Mouse (Mus musculus) heart, embryonic 15.5 days (tissue): ENCODE measurements around the gene Naa50. TPM values are rescaled to one million over a fixed set of nuclear protein-coding genes. Genes with fewer than 3 reads are reported as not detected.
A peak's percentile ranks its signal among the peaks of the same experiment; 100 is the strongest.

Experiments used
- ATAC-seq: fragments of 200-750 bp; cut with Nextera tagmentation; replicated peaks from 2 replicates; pipeline ENCODE4 v1.8.0; 2017; ENCODE audit warnings: low read depth, moderate TSS enrichment; ENCODE audit not compliant: insufficient number of reproducible peaks, insufficient read depth, low FRiP score
- H3K27ac ChIP-seq: fragments of 300-500 bp; sonication (generic); 2 replicates; pipeline ENCODE4 v1.5.1; 2015; ENCODE audit warnings: mild to moderate bottlenecking, inconsistent platforms
- H3K27me3 ChIP-seq: fragments of 300-500 bp; sonication (generic); 2 replicates; pipeline ENCODE4 v1.6.1; 2015; ENCODE audit warnings: inconsistent platforms
- H3K36me3 ChIP-seq: fragments of 300-500 bp; sonication (generic); 2 replicates; pipeline ENCODE4 v1.6.1; 2015; ENCODE audit warnings: mild to moderate bottlenecking, inconsistent platforms
- H3K4me1 ChIP-seq: fragments of 300-500 bp; sonication (generic); replicated peaks from 2 replicates; pipeline ENCODE4 v1.6.1; 2015; ENCODE audit warnings: inconsistent platforms
- H3K4me2 ChIP-seq: fragments of 300-500 bp; sonication (generic); 2 replicates; pipeline ENCODE4 v1.6.1; 2015; ENCODE audit warnings: inconsistent platforms, mild to moderate bottlenecking, moderate library complexity
- H3K4me3 ChIP-seq: fragments of 300-500 bp; sonication (generic); 2 replicates; pipeline ENCODE4 v1.5.1; 2015; ENCODE audit warnings: mild to moderate bottlenecking, inconsistent platforms
- H3K9ac ChIP-seq: fragments of 300-500 bp; sonication (generic); 2 replicates; pipeline ENCODE4 v1.6.1; 2015; ENCODE audit warnings: mild to moderate bottlenecking, inconsistent platforms
- H3K9me3 ChIP-seq: fragments of 300-500 bp; sonication (generic); replicated peaks from 2 replicates; pipeline ENCODE4 v1.6.1; 2016; ENCODE audit warnings: inconsistent platforms
- WGBS: fragments of 180-500 bp; shearing (Covaris S2); methylation state at CpG from one replicate; pipeline ENCODE4 v1.1.7; 2015; ENCODE audit warnings: mixed read lengths; 5-methylcytosine and 5-hydroxymethylcytosine counted together
- polyA plus RNA-seq: library from polyadenylated mRNA; unstranded; fragments of >200 nt; fragmentation: Nextera tagmentation; extraction: Ambion mirVana; gene quantifications from 2 replicates; pipeline ENCODE4 v1.2.1, GENCODE M21; 2015

The Naa50 gene
- polyA plus RNA-seq, 1 experiment from 2014 or later = 72.0 TPM

DNA sequence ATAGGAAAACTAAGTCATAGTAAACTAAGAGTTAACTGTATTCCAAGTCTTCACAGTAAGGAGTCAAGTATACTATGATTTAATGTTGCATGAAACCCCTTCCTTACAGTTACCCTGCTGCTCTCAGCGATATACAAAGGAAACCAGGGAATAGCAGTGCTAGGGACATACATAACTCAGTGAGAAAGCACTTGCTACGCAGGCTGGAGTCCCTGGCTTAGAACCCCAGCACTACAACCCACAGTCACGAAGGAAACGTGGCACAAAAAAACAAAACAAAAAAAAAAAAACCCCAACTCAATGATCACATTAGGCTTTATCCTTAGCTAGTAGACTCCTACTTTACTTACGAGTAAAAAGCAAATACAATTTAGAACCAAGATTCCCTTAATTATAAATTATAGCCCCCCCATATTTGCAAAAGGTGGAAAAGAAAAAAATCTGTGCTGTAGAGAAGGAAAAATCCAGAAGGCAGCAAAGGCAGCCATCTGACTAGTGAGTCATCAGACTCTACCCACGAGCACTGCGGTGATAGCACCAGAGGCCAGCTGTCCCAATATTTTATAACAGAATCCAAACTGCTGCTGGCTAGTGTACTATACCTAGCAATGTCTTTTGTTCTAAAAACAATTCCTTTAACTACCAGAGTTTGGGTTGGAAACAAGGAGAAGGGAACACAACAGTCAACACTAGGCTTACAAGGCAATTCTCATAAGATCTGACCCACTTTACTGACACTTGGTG, 16.5 kb upstream of the Naa50 start:
- no peak overlapping the region for H3K4me2 ChIP-seq
- ATAC-seq = no peak
- no peak overlapping the region for H3K4me3 ChIP-seq
- 76% methylated on average over 7 of the region's 7 CpGs for WGBS
- no peaks in the 10 kb centered on the region for H3K27me3 ChIP-seq
- H3K4me1 ChIP-seq = no peaks in the 10 kb centered on the region; the same call in none of the 2 replicates
- H3K36me3 ChIP-seq = no peaks in the 10 kb centered on the region
- H3K9me3 ChIP-seq = no peaks in the 10 kb centered on the region
- H3K27ac ChIP-seq = no peak overlapping the region
- no peak overlapping the region for H3K9ac ChIP-seq

DNA sequence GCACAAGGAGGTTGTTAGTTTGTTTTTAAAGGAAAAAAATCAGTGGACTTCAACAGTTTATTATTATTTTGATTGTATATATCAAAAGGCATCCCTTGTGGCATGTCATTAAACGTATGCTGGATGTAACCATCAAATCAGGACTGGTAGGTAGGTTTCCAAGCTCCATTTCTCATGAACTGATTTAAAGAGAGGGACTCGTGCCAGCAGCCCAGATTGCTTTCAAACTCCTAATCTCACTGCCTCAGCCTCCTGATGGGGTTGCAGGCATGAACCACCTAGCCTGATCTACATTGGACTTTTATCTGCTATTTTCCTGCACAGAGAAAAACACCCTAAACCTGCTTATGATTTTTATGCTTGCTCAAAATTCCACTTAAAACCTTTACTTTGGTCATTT, 15.8 kb upstream of the Naa50 start:
- H3K27me3 ChIP-seq = no peaks in the 10 kb centered on the region
- H3K27ac ChIP-seq = no peak overlapping the region
- no peaks in the 10 kb centered on the region for H3K36me3 ChIP-seq
- H3K4me1 ChIP-seq = no peaks in the 10 kb centered on the region; the same call in 1 of the 2 replicates
- H3K9ac ChIP-seq = no peak overlapping the region
- ATAC-seq = no peak
- no peak overlapping the region for H3K4me2 ChIP-seq
- no peak overlapping the region for H3K4me3 ChIP-seq
- WGBS = 75% methylated on average over 2 of the region's 2 CpGs
- no peaks in the 10 kb centered on the region for H3K9me3 ChIP-seq

GRCm38 (mm10) chr16:44124713-44125112, 14.9 kb upstream of the Naa50 start:
- no peak for ATAC-seq
- Histone ChIP-seq H3K4me1 (no peaks in the 10 kb centered on the region; the same call in 1 of the 2 replicates), H3K27me3 (no peaks in the 10 kb centered on the region), H3K4me2 (no peak overlapping the region), H3K4me3 (no peak overlapping the region), H3K9me3 (no peaks in the 10 kb centered on the region), H3K36me3 (no peaks in the 10 kb centered on the region), H3K27ac (no peak overlapping the region), H3K9ac (no peak overlapping the region)
- WGBS = 65% methylated on average over 1 of the region's 1 CpGs

DNA sequence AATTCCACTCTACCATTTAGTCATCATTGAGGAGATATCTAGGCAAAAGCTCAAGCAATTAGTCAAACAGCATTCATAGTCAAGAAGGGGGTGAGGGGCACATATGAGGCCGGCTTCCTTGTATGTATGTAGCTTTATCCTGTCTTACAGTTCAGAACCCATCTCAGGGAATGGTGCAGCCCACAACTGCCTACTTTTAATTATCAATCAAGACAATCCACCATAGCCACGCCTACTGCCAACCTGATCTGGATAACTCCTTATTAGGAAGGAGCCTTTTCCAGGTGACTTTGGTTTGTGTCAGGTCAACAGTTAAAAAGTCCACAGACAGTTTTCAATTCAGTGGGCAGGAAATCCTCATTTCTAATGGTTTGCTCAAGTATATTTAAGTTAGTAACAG, 14.2 kb upstream of the Naa50 start:
- Histone ChIP-seq H3K36me3 (no peaks in the 10 kb centered on the region), H3K9ac (no peak overlapping the region), H3K27ac (no peak overlapping the region), H3K9me3 (no peaks in the 10 kb centered on the region), H3K4me1 (no peaks in the 10 kb centered on the region; the same call in 1 of the 2 replicates), H3K4me3 (no peak overlapping the region), H3K4me2 (no peak overlapping the region), H3K27me3 (no peaks in the 10 kb centered on the region)
- 85% methylated on average over 2 of the region's 2 CpGs for WGBS
- ATAC-seq = no peak

- ATAC-seq = no peak
- WGBS = 54% methylated on average over 4 of the region's 4 CpGs
- no peaks in the 10 kb centered on the region for H3K36me3 ChIP-seq
- no peak overlapping the region for H3K9ac ChIP-seq
- H3K4me3 ChIP-seq = no peak overlapping the region
- H3K27me3 ChIP-seq = no peaks in the 10 kb centered on the region
- no peaks in the 10 kb centered on the region; the same call in 1 of the 2 replicates for H3K4me1 ChIP-seq
- H3K4me2 ChIP-seq = no peak overlapping the region
- no peaks in the 10 kb centered on the region for H3K9me3 ChIP-seq
- H3K27ac ChIP-seq = no peak overlapping the region
Measured at GRCm38 (mm10) chr16:44126437-44126836, 13.2 kb upstream of the Naa50 start.

- no peak for ATAC-seq
- Histone ChIP-seq H3K27me3 (no peaks in the 10 kb centered on the region), H3K9me3 (no peaks in the 10 kb centered on the region), H3K9ac (no peak overlapping the region), H3K4me3 (no peak overlapping the region), H3K36me3 (no peaks in the 10 kb centered on the region), H3K4me2 (no peak overlapping the region), H3K4me1 (0 out of 2 replicates have a peak, but pooled peaks cover 2% of the 10 kb centered on the region), H3K27ac (no peak overlapping the region)
- 82% methylated on average over 4 of the region's 4 CpGs for WGBS
Measured at GRCm38 (mm10) chr16:44132300-44132699, 7.3 kb upstream of the Naa50 start.

DNA sequence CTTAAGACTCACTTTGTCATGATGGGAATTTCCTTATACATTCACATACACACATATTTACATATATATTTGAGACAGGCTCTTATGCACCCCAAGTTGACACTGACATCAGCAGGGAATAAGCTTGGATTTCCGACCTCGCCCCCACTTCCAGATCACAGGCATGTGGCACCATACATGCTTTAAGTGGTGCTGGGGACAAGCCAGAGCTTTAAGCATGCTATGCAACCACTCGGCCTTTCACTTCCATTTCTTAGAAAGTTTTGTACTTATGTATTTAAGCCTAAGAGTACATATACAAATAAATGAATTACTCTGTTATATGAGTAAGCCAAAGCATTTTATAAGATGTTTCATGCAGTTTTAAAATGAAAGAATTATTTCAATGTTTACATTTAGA, 6.4 kb upstream of the Naa50 start:
- 74% methylated on average over 3 of the region's 3 CpGs for WGBS
- no peaks in the 10 kb centered on the region for H3K9me3 ChIP-seq
- no peaks in the 10 kb centered on the region for H3K36me3 ChIP-seq
- H3K9ac ChIP-seq = no peak overlapping the region
- H3K27me3 ChIP-seq = no peaks in the 10 kb centered on the region
- no peak overlapping the region for H3K27ac ChIP-seq
- ATAC-seq = no peak
- no peak overlapping the region for H3K4me2 ChIP-seq
- peaks cover 9% of the 10 kb centered on the region for H3K4me1 ChIP-seq
- H3K4me3 ChIP-seq = no peak overlapping the region

DNA sequence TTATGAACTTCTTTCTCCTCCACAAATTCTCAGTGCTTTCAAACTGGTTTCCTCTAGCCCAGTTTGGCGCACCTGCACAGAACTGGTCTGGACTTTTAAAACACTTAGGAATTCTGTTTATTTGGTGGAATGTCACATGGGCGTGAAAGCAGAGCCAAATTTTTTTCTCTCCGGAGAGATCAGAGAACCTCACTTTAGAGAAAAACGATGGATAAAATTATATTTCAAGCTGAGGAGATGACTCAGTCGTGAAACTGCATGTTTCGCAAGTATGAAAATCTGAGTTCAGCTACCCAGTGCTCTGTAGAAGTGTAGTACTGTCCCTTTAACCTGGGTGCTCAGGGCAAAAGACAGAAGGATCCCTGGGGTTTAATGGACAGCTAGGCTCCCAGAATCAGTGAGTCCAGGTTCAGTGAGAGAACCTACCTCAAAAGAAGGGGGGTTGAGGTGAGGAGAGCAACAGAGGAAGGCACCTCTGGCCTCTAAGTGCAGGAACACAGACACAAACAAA, 3.1 kb upstream of the Naa50 start:
- Histone ChIP-seq H3K4me1 (peaks cover 14% of the 10 kb centered on the region), H3K27ac (no peak overlapping the region), H3K4me3 (no peak overlapping the region), H3K4me2 (no peak overlapping the region), H3K36me3 (no peaks in the 10 kb centered on the region), H3K9ac (no peak overlapping the region), H3K27me3 (no peaks in the 10 kb centered on the region), H3K9me3 (no peaks in the 10 kb centered on the region)
- 80% methylated on average over 6 of the region's 6 CpGs for WGBS
- ATAC-seq = no peak

- H3K27ac ChIP-seq = peak overlapping the region; percentile 98
- ATAC-seq = no peak; the same call in 1 of the 2 replicates
- H3K4me2 ChIP-seq = peak overlapping the region; percentile 95
- under 1% methylated on average over 24 of the region's 24 CpGs for WGBS
- H3K4me1 ChIP-seq = peaks cover 16% of the 10 kb centered on the region
- H3K9me3 ChIP-seq = no peaks in the 10 kb centered on the region
- H3K36me3 ChIP-seq = no peaks in the 10 kb centered on the region
- peak overlapping the region; percentile 90 for H3K9ac ChIP-seq
- no peaks in the 10 kb centered on the region for H3K27me3 ChIP-seq
- H3K4me3 ChIP-seq = peak overlapping the region; percentile 89
Measured at GRCm38 (mm10) chr16:44138377-44138978, 1.2 kb upstream of the Naa50 start.

DNA sequence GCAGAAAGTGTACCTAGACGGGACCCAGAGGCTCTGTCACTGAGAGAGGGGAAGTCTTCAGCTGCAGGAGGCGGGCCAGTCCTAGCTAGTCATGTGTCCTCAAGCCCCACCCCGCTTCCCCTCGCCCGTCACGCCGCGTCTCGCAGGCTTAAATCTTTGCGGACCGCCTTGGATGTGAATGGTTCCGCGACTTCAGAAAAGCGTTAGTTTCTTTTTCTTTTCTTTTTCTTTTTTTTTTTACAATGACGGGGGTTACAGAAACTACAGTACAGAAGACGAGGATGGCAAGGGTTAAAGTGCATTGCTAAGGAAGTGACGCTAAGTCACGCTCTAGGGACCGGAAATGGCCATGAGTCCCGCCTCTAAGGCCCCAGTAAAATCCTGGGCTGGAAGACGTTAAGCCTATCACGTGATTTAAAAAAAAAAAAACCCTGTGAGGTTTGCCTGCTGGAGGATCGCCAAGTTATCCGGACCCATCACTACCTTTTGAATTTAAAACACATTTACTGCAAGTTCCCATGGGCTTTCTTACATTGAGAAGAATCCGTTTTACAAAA, 573 bp upstream of the Naa50 start:
- peak; percentile 83 for ATAC-seq
- Histone ChIP-seq H3K4me3 (peak overlapping the region; percentile 89), H3K27me3 (no peaks in the 10 kb centered on the region), H3K4me1 (peaks cover 14% of the 10 kb centered on the region), H3K36me3 (no peaks in the 10 kb centered on the region), H3K9ac (peak overlapping the region; percentile 90), H3K4me2 (peak overlapping the region; percentile 95), H3K27ac (peak overlapping the region; percentile 98), H3K9me3 (no peaks in the 10 kb centered on the region)
- WGBS = under 1% methylated on average over 25 of the region's 25 CpGs

DNA sequence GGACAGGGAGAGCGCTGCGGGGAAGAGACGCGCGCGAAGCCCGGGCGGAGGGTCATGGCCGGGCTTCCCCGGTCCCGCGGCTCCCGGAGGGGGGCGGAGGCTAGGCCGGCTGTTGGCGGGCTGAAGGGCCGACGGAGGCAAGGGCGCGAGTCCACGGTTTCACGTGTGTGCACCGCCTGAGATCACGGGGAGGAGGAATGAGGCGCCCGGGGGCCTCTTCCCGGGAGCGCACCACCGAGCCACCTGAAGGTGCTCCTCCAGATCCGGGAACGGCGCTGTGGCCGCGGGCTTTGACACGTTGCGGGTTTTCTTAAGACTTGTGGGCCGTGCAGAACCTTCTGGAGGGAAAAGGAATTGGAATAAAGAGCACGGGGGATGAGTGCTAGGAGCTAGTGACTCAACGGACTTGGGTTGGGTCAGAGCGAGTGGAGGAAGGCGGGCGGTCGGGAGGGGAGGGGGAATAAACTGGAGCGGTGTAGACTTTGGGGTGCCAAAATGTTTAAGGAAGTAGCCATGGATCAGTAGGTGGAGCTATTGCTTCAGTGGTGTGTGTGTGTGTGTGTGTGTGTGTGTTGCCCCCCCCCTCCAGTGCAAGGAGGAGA, 657 bp downstream of the Naa50 start:
- H3K27ac ChIP-seq = peak overlapping the region; percentile 98
- WGBS = under 1% methylated on average over 43 of the region's 44 CpGs
- peak overlapping the region; percentile 66 for H3K4me2 ChIP-seq
- no peaks in the 10 kb centered on the region for H3K36me3 ChIP-seq
- no peaks in the 10 kb centered on the region for H3K27me3 ChIP-seq
- peak overlapping the region; percentile 90 for H3K9ac ChIP-seq
- no peaks in the 10 kb centered on the region for H3K9me3 ChIP-seq
- H3K4me3 ChIP-seq = peak overlapping the region; percentile 89
- ATAC-seq = peak; percentile 64
- H3K4me1 ChIP-seq = peaks cover 14% of the 10 kb centered on the region
